Mouse (Mus musculus): ENCODE measurements around the gene Csn1s2a.
"Not testable (repeated sequence)": the region's sequence is repeated elsewhere in the genome, so short reads cannot be mapped to it uniquely, and the experiment has no call there.

The Csn1s2a gene

DNA sequence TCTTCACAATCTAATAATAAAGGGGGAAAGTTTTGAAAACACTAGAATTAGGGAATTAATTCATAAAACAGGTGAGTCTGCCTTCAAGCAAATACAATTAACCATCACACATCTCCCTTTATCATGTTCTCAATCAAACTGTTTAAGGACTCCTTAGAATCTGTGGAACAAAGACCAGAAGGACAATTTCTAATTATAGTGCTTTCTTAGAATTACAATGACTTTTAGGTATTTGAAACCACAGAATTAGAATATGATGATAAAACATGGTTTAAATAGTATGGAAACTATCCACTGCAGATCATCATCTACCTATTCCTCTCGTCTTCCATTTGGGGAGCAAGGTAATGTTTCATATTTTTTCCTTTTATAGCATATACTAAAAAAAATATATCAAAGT is at the start of gene Csn1s2a:
Csn1s2a (plus strand) TSS at position 301 of the 400 bp plus-strand sequence.
- in situ Hi-C loops (cut with MboI; ENCODE audit: unreplicated experiment in 2 of 2): no loop called here

- in situ Hi-C loops (cut with MboI; ENCODE audit: unreplicated experiment in 2 of 2): no loop called here
Measured at GRCm38 (mm10) chr5:87734821-87735220, 39.5 kb upstream of the Csn1s2a start.

GRCm38 (mm10) chr5:87753471-87753870 is 20.9 kb upstream of the Csn1s2a start:
- in situ Hi-C loops (cut with MboI; ENCODE audit: unreplicated experiment in 2 of 2): no loop called here

GRCm38 (mm10) chr5:87764546-87764945 is 9.8 kb upstream of the Csn1s2a start:
- in situ Hi-C loops (cut with MboI; ENCODE audit: unreplicated experiment in 2 of 2): no loop called here

DNA sequence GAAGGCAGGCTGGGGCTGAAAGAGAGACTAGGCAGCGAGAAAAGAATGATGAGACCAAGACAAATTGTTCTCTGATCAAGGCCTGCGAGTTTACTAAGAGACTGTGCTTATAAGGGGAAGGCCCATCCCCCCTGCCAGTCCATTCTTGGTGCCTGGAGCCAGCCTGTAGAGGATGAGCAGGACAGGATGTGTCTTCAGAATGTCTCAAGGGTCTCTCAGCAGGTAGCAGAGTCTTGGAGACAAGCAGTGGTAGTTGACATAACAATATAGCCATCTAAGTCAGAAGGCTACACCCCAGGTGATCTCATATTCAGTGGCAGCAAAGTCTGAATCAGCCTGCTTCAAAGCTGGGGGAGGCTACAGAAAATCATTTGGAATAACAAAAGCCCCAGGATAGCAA is 2.2 kb upstream of the Csn1s2a start:
- in situ Hi-C loops (cut with MboI; ENCODE audit: unreplicated experiment in 2 of 2): not testable (repeated sequence)

DNA sequence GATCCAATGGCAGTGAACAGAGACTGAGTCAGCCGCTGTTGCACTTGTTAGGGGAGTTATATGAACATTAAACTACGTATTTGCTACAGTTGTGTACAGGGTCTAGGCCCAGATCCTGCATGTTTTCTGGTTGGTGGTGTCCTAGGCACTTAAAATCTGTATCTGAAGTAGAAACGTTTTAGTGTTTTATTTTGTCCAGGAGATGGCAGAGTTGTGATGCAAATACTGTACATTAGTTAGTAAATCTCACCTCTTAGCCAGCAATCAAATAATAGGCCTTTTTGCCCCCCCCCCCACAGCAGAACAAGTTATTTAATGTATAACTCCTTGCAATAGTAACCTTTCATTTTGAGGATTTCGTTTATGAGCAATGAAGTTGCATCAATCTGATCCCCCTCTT is 8.4 kb downstream of the Csn1s2a start:
- in situ Hi-C loops (cut with MboI; ENCODE audit: unreplicated experiment in 2 of 2): no loop called here

GRCm38 (mm10) chr5:87807782-87808181 is 33.4 kb downstream of the Csn1s2a start, which contains the start of gene Csn1s2b:
Gene Csn1s2b, plus strand, starts transcription at chr5:87808082.
- in situ Hi-C loops (cut with MboI; ENCODE audit: unreplicated experiment in 2 of 2): no loop called here

DNA sequence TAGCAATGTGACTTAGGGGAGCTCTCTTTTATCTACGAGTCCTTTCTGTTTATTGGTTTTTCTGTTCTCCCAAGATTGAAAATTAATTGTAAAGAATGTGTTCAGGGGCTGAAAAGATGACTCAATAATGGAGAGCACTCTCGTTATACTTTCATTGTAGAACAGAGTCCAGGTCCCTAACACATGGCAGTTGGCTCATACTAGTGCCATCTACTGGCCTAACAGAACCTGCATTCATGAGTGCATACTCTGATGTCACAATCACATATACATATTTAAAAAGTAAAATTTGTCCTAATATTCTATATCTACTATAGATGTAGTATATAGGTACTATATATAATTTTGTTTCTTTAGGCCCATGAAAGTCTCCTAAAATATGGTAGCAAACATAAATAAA is 34.9 kb downstream of the Csn1s2a start:
- in situ Hi-C loops (cut with MboI; ENCODE audit: unreplicated experiment in 2 of 2): no loop called here

- in situ Hi-C loops (cut with MboI; ENCODE audit: unreplicated experiment in 2 of 2): no loop called here
Measured at GRCm38 (mm10) chr5:87825386-87825785, 51.0 kb downstream of the Csn1s2a start, which contains the start of gene Prr27. Gene Prr27, plus strand, starts transcription at chr5:87825686.

All from v-Abl transformed pro-B cells (cell line).